Mouse (Mus musculus) layer of hippocampus, adult 8-10 months (tissue): ENCODE measurements around the gene Flnb. TPM values are rescaled to one million over a fixed set of nuclear protein-coding genes. Genes with fewer than 3 reads are reported as not detected.

Experiments
- DNase-seq, 2 experiments: peaks; one replicate each; pipeline ENCODE4 v3.0.0; 2022; ENCODE audit warnings: low spot score in 2 of 2
- total RNA-seq, 4 experiments: library from RNA; stranded (reverse); gene quantifications; 2 replicates each; pipeline ENCODE4 v1.2.4; 2022

Flnb gene
- total RNA-seq, 4 experiments from 2014 or later, result 61.3 to 89.9 (median 77.8) TPM

GRCm38 (mm10) chr14:7826151-7826937 is 8.6 kb downstream of the Flnb start:
- DNase-seq, result no peak

GRCm38 (mm10) chr14:7829181-7829580 is 11.4 kb downstream of the Flnb start:
- DNase-seq, result no peak

GRCm38 (mm10) chr14:7831770-7832439 is 14.1 kb downstream of the Flnb start:
- no peak for DNase-seq

GRCm38 (mm10) chr14:7832440-7832783 is 14.7 kb downstream of the Flnb start:
- DNase-seq, result no peak

GRCm38 (mm10) chr14:7833458-7833857 is 15.7 kb downstream of the Flnb start:
- no peak for DNase-seq

GRCm38 (mm10) chr14:7838564-7839089 is 20.9 kb downstream of the Flnb start:
- DNase-seq, result no peak

GRCm38 (mm10) chr14:7839950-7840514 is 22.3 kb downstream of the Flnb start:
- DNase-seq, result no peak

GRCm38 (mm10) chr14:7842631-7843332 is 25.0 kb downstream of the Flnb start:
- no peak for DNase-seq

GRCm38 (mm10) chr14:7846696-7847095 is 28.9 kb downstream of the Flnb start:
- no peak for DNase-seq

GRCm38 (mm10) chr14:7847746-7848232 is 30.0 kb downstream of the Flnb start:
- DNase-seq, result no peak

- no peak for DNase-seq
These were observed 33.2 kb downstream of the Flnb start for GRCm38 (mm10) chr14:7850913-7851312.

- no peak for DNase-seq
These were observed 33.8 kb downstream of the Flnb start for GRCm38 (mm10) chr14:7851543-7852065.

GRCm38 (mm10) chr14:7853691-7854090 is 35.9 kb downstream of the Flnb start:
- no peak for DNase-seq

GRCm38 (mm10) chr14:7854366-7854765 is 36.6 kb downstream of the Flnb start:
- DNase-seq, result no peak

- DNase-seq, result no peak
These were observed 37.3 kb downstream of the Flnb start for GRCm38 (mm10) chr14:7855101-7855500.

- no peak for DNase-seq
These were observed 37.7 kb downstream of the Flnb start for GRCm38 (mm10) chr14:7855501-7855900.

- no peak for DNase-seq
These were observed 38.6 kb downstream of the Flnb start for GRCm38 (mm10) chr14:7856348-7856747.

GRCm38 (mm10) chr14:7857835-7858234 is 40.1 kb downstream of the Flnb start:
- no peak for DNase-seq

- DNase-seq, result no peak
These were observed 40.7 kb downstream of the Flnb start for GRCm38 (mm10) chr14:7858430-7858829.

- DNase-seq, result no peak
These were observed 42.9 kb downstream of the Flnb start for GRCm38 (mm10) chr14:7860525-7861154.

- DNase-seq, result no peak
These were observed 43.5 kb downstream of the Flnb start for GRCm38 (mm10) chr14:7861275-7861674.
